Mouse (Mus musculus): ENCODE results near the gene Ntng2. TPM values are rescaled to one million over a fixed set of nuclear protein-coding genes. Genes with fewer than 3 reads are reported as not detected.

The Ntng2 gene
- polyA plus RNA-seq, 1 experiment from 2014 or later: 4.1 TPM

- H3K27ac ChIP-seq: no peak overlapping the region
- H3K9me3 ChIP-seq (replicated peaks): no peaks in the 10 kb centered on the region
- H3K36me3 ChIP-seq: no peaks in the 10 kb centered on the region
- H3K27me3 ChIP-seq: peaks cover 99% of the 10 kb centered on the region
- H3K4me1 ChIP-seq: peaks cover 39% of the 10 kb centered on the region
- peak overlapping the region; percentile 95 for H3K4me2 ChIP-seq
- peak overlapping the region; percentile 62 for H3K4me3 ChIP-seq (replicated peaks)
- ATAC-seq (replicated peaks; ENCODE audit: low FRiP score): 0 out of 2 replicates have a peak, but pooled peaks have one; percentile 31
- peak overlapping the region; percentile 21; the same call in 1 of the 2 replicates for H3K9ac ChIP-seq
- under 1% methylated on average over 61 of the region's 61 CpGs for WGBS
These were observed 1.4 kb downstream of the Ntng2 start for GRCm38 (mm10) chr2:29251095-29252058.

GRCm38 (mm10) chr2:29250263-29251094 is 2.3 kb downstream of the Ntng2 start:
- Histone ChIP-seq H3K27ac (no peak overlapping the region), H3K4me3 (replicated peaks) (peak overlapping the region; percentile 62), H3K9me3 (replicated peaks) (no peaks in the 10 kb centered on the region), H3K4me2 (peak overlapping the region; percentile 95), H3K27me3 (peaks cover 99% of the 10 kb centered on the region), H3K36me3 (no peaks in the 10 kb centered on the region), H3K9ac (no peak overlapping the region), H3K4me1 (peaks cover 39% of the 10 kb centered on the region)
- no peak for ATAC-seq (replicated peaks; ENCODE audit: low FRiP score)
- 1% methylated on average over 44 of the region's 44 CpGs for WGBS

- H3K9ac ChIP-seq: 0 out of 2 replicates have a peak overlapping the region, but pooled peaks have one; percentile 10
- H3K4me1 ChIP-seq: peaks cover 41% of the 10 kb centered on the region
- H3K36me3 ChIP-seq: no peaks in the 10 kb centered on the region
- H3K4me3 ChIP-seq (replicated peaks): peak overlapping the region; percentile 62
- H3K27me3 ChIP-seq: peaks cover 98% of the 10 kb centered on the region
- H3K4me2 ChIP-seq: peak overlapping the region; percentile 95
- H3K27ac ChIP-seq: no peak overlapping the region
- ATAC-seq (replicated peaks; ENCODE audit: low FRiP score): no peak
- H3K9me3 ChIP-seq (replicated peaks): no peaks in the 10 kb centered on the region
- 3% methylated on average over 10 of the region's 10 CpGs for WGBS
These were observed 3.0 kb downstream of the Ntng2 start for GRCm38 (mm10) chr2:29249852-29250251.

- H3K27me3 ChIP-seq: peaks cover 89% of the 10 kb centered on the region
- H3K9me3 ChIP-seq (replicated peaks): no peaks in the 10 kb centered on the region
- peaks cover 41% of the 10 kb centered on the region for H3K4me1 ChIP-seq
- H3K36me3 ChIP-seq: no peaks in the 10 kb centered on the region
- no peak overlapping the region for H3K4me3 ChIP-seq (replicated peaks)
- ATAC-seq (replicated peaks; ENCODE audit: low FRiP score): no peak
- 50% methylated on average over 3 of the region's 3 CpGs for WGBS
- H3K4me2 ChIP-seq: no peak overlapping the region
- H3K27ac ChIP-seq: no peak overlapping the region
- H3K9ac ChIP-seq: no peak overlapping the region
These were observed 4.3 kb downstream of the Ntng2 start for GRCm38 (mm10) chr2:29248551-29248950.

- Histone ChIP-seq H3K27me3 (peaks cover 80% of the 10 kb centered on the region), H3K4me2 (no peak overlapping the region), H3K27ac (no peak overlapping the region), H3K4me3 (replicated peaks) (no peak overlapping the region), H3K9ac (no peak overlapping the region), H3K36me3 (no peaks in the 10 kb centered on the region), H3K9me3 (replicated peaks) (no peaks in the 10 kb centered on the region), H3K4me1 (peaks cover 29% of the 10 kb centered on the region)
- no peak for ATAC-seq (replicated peaks; ENCODE audit: low FRiP score)
- WGBS: 71% methylated on average over 2 of the region's 2 CpGs
These were observed 5.4 kb downstream of the Ntng2 start for GRCm38 (mm10) chr2:29247386-29247785.

- WGBS: 67% methylated on average over 7 of the region's 7 CpGs
- no peaks in the 10 kb centered on the region for H3K36me3 ChIP-seq
- H3K9ac ChIP-seq: no peak overlapping the region
- no peak for ATAC-seq (replicated peaks; ENCODE audit: low FRiP score)
- no peaks in the 10 kb centered on the region for H3K9me3 ChIP-seq (replicated peaks)
- H3K4me2 ChIP-seq: no peak overlapping the region
- H3K27ac ChIP-seq: no peak overlapping the region
- no peak overlapping the region for H3K4me3 ChIP-seq (replicated peaks)
- peaks cover 24% of the 10 kb centered on the region for H3K4me1 ChIP-seq
- peaks cover 75% of the 10 kb centered on the region for H3K27me3 ChIP-seq
These were observed 5.9 kb downstream of the Ntng2 start for GRCm38 (mm10) chr2:29246891-29247290.

- Histone ChIP-seq H3K9ac (no peak overlapping the region), H3K4me2 (no peak overlapping the region), H3K9me3 (replicated peaks) (no peaks in the 10 kb centered on the region), H3K27ac (no peak overlapping the region), H3K27me3 (peaks cover 71% of the 10 kb centered on the region), H3K4me1 (peaks cover 18% of the 10 kb centered on the region), H3K4me3 (replicated peaks) (no peak overlapping the region), H3K36me3 (no peaks in the 10 kb centered on the region)
- ATAC-seq (replicated peaks; ENCODE audit: low FRiP score): no peak
- WGBS: 52% methylated on average over 3 of the region's 3 CpGs
These were observed 6.5 kb downstream of the Ntng2 start for GRCm38 (mm10) chr2:29246275-29246674.

- Histone ChIP-seq H3K4me3 (replicated peaks) (no peak overlapping the region), H3K9ac (no peak overlapping the region), H3K27me3 (peaks cover 68% of the 10 kb centered on the region), H3K4me2 (no peak overlapping the region), H3K9me3 (replicated peaks) (no peaks in the 10 kb centered on the region), H3K27ac (no peak overlapping the region), H3K36me3 (no peaks in the 10 kb centered on the region), H3K4me1 (peaks cover 9% of the 10 kb centered on the region)
- ATAC-seq (replicated peaks; ENCODE audit: low FRiP score): peak; percentile 63; the same call in 1 of the 2 replicates
- WGBS: 29% methylated on average over 10 of the region's 10 CpGs
These were observed 7.4 kb downstream of the Ntng2 start for GRCm38 (mm10) chr2:29245341-29245779.

GRCm38 (mm10) chr2:29239329-29239728 is 13.5 kb downstream of the Ntng2 start:
- Histone ChIP-seq H3K9me3 (replicated peaks) (no peaks in the 10 kb centered on the region), H3K27me3 (peaks cover 37% of the 10 kb centered on the region; the same call in 1 of the 2 replicates), H3K4me3 (replicated peaks) (no peak overlapping the region), H3K4me2 (no peak overlapping the region), H3K9ac (no peak overlapping the region), H3K27ac (no peak overlapping the region), H3K4me1 (peaks cover 14% of the 10 kb centered on the region), H3K36me3 (no peaks in the 10 kb centered on the region)
- WGBS: 71% methylated on average over 17 of the region's 17 CpGs
- ATAC-seq (replicated peaks; ENCODE audit: low FRiP score): no peak

GRCm38 (mm10) chr2:29237623-29238022 is 15.2 kb downstream of the Ntng2 start:
- Histone ChIP-seq H3K4me2 (no peak overlapping the region), H3K27me3 (peaks cover 35% of the 10 kb centered on the region; the same call in 1 of the 2 replicates), H3K9ac (no peak overlapping the region), H3K4me3 (replicated peaks) (no peak overlapping the region), H3K4me1 (peaks cover 18% of the 10 kb centered on the region), H3K36me3 (no peaks in the 10 kb centered on the region), H3K9me3 (replicated peaks) (no peaks in the 10 kb centered on the region), H3K27ac (no peak overlapping the region)
- WGBS: 30% methylated on average over 4 of the region's 4 CpGs
- no peak for ATAC-seq (replicated peaks; ENCODE audit: low FRiP score)

- H3K27me3 ChIP-seq: peaks cover 28% of the 10 kb centered on the region; the same call in 1 of the 2 replicates
- WGBS: 85% methylated on average over 7 of the region's 7 CpGs
These were observed 17.0 kb downstream of the Ntng2 start for GRCm38 (mm10) chr2:29235811-29236210.

More at GRCm38 (mm10) chr2:29235811-29236210, 17.0 kb downstream of the Ntng2 start:
- no peak for ATAC-seq (replicated peaks; ENCODE audit: low FRiP score)
- no peaks in the 10 kb centered on the region for H3K9me3 ChIP-seq (replicated peaks)
- no peak overlapping the region for H3K4me3 ChIP-seq (replicated peaks)
- peaks cover 18% of the 10 kb centered on the region for H3K4me1 ChIP-seq
- no peaks in the 10 kb centered on the region for H3K36me3 ChIP-seq
- no peak overlapping the region for H3K9ac ChIP-seq
- no peak overlapping the region for H3K4me2 ChIP-seq
- H3K27ac ChIP-seq: no peak overlapping the region
